Mouse (Mus musculus): ENCODE results near the gene Plrg1. TPM values are rescaled to one million over a fixed set of nuclear protein-coding genes. Genes with fewer than 3 reads are reported as not detected.

Gene Plrg1
- 33.7 and 43.1 TPM in 2 replicates for polyA plus RNA-seq (2012; rRNA removed)

DNA sequence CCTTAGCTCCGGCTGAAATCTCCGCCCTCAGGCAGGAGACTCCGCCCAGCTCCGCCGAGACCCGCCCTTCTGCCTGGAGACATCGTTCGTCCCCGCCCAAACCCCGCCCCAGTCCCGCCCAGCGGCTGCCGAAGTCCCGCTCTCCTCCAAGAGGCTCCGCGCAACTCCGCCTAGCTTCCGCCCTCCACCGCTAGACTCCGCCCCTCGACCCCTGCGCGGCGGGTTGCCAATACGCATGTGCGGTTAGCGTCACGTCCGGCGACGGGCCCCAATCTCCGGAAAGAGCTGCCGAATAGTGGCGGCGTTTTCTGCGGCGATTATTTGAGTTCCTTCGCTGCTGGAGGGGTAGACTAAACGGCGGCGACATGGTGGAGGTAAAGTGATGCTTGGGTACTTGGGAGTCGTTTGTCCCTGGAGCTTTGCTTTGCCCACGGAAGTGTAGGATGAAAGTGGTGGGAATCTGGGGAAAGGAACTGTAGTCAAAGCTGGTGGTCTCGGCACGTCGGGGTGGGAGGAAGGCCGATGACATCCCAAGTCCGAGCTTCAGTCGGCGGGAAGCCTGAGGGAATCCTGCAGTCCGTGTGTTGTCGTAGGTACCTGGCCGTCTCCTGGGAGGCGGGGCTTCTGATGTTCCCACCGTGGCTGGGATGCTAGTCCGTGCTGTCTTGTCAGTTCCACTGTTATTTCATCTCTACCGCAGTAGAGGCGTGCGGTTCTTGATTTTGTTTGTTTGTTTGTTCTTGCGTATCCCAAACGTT is at the start of gene Plrg1:
Gene Plrg1 (plus strand): TSS at position 242 of the 758 bp plus-strand sequence.

DNA sequence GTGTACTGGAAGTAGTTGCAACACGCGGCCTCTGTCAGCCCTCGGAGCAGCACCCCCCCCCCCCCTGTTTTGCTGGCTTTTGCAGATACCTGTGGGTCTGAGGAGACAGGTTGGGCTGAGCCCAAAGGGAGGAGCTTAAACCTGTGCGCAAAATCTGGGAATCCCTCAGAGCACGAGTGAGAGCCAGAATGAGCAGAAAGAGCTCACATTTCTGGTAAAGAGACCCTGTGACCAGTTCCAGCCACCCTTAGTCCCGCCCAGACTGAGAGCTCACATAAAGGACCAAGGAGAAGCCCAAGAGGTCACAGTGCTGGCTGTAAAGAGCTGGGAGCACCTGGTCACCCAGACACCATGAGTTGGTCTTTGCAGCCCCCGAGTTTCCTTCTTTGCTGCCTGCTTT is 47.8 kb upstream of the Plrg1 start, which contains the start of gene Fgg:
Gene Fgg (plus strand): TSS at position 168 of the 400 bp plus-strand sequence.

DNA sequence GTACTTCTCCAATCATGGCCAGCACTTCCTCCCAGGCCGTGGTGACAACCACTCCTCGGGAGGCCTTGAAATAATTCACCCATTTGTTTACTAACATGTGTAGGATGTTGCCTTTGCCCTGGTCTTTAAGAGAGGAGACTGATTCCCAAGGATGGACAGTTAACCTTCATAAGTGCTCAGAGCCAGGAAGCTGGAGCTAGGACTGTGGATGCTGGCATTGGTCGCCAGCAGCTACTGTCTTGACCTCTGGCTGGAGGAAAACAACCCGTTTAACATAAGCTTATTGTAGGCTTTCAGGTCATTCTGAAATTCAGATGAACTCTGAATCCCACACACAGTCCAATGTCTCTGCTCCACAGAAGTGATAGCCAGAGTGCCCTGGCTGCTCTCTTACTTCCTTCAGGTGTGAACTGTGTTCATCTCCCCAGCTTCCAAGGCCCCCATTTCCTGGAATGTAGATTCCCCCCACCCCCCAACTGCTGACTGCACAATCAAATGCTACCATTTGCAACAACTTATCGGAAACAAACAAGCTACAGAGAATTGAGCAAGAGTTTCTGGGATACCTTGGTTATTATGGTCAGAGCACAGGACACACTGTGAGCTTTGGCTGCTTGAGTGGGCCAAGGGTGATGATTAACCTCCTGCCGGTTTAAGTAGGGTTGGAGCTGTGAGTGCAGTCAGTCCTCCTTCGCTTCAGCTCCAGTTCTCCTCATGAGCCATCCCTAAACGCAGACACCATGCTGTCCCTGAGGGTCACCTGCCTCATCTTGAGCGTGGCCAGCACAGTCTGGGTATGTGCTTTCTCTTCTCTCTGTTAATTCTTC is 29.6 kb upstream of the Plrg1 start, which contains the start of gene Fga:
Gene Fga (plus strand): TSS at position 602 of the 827 bp plus-strand sequence.

DNA sequence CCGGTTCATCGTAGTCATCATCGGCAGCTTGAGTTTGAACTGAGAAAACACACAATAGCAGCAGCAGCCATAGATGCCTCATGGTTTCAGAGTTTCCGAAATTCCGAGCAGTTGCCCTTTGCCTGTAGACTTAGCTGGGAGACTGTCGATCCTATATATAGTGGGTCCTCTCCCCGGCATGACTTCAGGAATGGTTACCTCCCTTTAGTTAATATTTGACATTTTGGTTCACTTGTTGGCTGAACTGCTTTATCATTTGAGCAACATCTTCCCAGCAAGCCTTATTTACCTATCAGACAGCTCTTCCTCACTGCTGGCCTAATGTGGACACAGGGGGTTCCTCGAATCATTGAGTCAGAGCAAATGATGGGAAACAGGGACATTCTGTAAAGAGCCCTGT is 5.6 kb upstream of the Plrg1 start, which contains the start of gene Fgb:
Gene Fgb (minus strand): TSS at position 184 of the 400 bp plus-strand sequence.

Other genes starting within 250 kb of the Plrg1 start
- gene Rbm46, start 179.0 kb upstream of the Plrg1 start, polyA plus RNA-seq (2012; rRNA removed): 0.07 TPM in 1 of 2 replicates, not detected in the other
- 6.4 and 6.9 TPM in 2 replicates for gene Lrat, start 151.5 kb upstream of the Plrg1 start, polyA plus RNA-seq (2012; rRNA removed)
- gene Fgg, start 47.8 kb upstream of the Plrg1 start, polyA plus RNA-seq (2012; rRNA removed): 0.36 and 1.6 TPM in 2 replicates
- gene Fga, start 29.4 kb upstream of the Plrg1 start, polyA plus RNA-seq (2012; rRNA removed): 0.25 and 0.37 TPM in 2 replicates
- gene Fgb, start 5.7 kb upstream of the Plrg1 start, polyA plus RNA-seq (2012; rRNA removed): 0.14 and 0.59 TPM in 2 replicates
- 0.44 and 0.46 TPM in 2 replicates for gene Dchs2, start 72.4 kb downstream of the Plrg1 start, polyA plus RNA-seq (2012; rRNA removed)